Mouse (Mus musculus): ENCODE results near the gene Umodl1.

- TF ChIP-seq CTCF (IDR thresholded peaks at IDR 0.05) (no peak), EP300 (IDR thresholded peaks at IDR 0.05) (no peak)
These were observed 22.9 kb downstream of the Umodl1 start for GRCm38 (mm10) chr17:30977290-30977689.

All from lung, postnatal 0 days (tissue).